Mouse (Mus musculus): Measurements from ENCODE around the gene Sptbn2. TPM values are rescaled to one million over a fixed set of nuclear protein-coding genes. Genes with fewer than 3 reads are reported as not detected.

Sptbn2 gene
- polyA plus RNA-seq, 1 experiment, result 0.23 TPM

GRCm38 (mm10) chr19:4718716-4719115, 7.7 kb downstream of the Sptbn2 start:
- WGBS, result 17% methylated on average over 12 of the region's 12 CpGs
- Histone ChIP-seq H3K4me3 (ENCODE audit: control insufficient read depth, insufficient read depth, low read length) (no peak overlapping the region), H3K4me1 (replicated peaks; ENCODE audit: control insufficient read depth, insufficient read depth, low read length) (0 out of 2 replicates have a peak, but pooled peaks cover 3% of the 10 kb centered on the region), H3K27me3 (ENCODE audit: control insufficient read depth, insufficient read depth, low read length) (no peaks in the 10 kb centered on the region), H3K36me3 (ENCODE audit: control insufficient read depth, insufficient read depth, low read length) (no peaks in the 10 kb centered on the region), H3K27ac (ENCODE audit: control insufficient read depth, insufficient read depth, low read length) (no peak overlapping the region)
- no peak for TF ChIP-seq CTCF (IDR thresholded peaks at IDR 0.05; ENCODE audit: borderline replicate concordance, control insufficient read depth, extremely low read depth, insufficient read depth, low read length, poor library complexity)
- no peak for DNase-seq

DNA sequence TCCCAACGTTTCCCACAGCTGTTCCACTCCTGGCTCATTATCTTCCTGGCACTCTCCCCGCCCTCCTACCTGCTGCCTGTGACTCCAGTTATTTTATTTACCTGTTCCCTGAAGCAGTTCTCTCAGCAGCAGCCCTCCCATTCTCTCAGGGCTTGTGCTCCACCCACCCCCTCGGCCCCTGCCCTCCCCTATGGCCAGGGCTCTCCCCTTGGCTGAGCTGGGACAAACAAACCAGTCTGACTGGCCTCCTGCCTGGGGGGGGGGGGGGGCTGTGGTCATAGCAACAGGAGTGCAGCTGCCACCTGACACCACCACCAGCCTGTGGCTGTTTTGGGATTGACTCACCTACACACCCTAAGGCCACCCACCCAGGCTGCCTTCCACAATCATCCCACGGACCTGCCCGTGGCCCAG, 8.4 kb downstream of the Sptbn2 start:
- Histone ChIP-seq H3K36me3 (ENCODE audit: control insufficient read depth, insufficient read depth, low read length) (no peaks in the 10 kb centered on the region), H3K27ac (ENCODE audit: control insufficient read depth, insufficient read depth, low read length) (no peak overlapping the region), H3K27me3 (ENCODE audit: control insufficient read depth, insufficient read depth, low read length) (no peaks in the 10 kb centered on the region), H3K4me3 (ENCODE audit: control insufficient read depth, insufficient read depth, low read length) (no peak overlapping the region), H3K4me1 (replicated peaks; ENCODE audit: control insufficient read depth, insufficient read depth, low read length) (0 out of 2 replicates have a peak, but pooled peaks cover 3% of the 10 kb centered on the region)
- no peak for DNase-seq
- TF ChIP-seq POLR2A (IDR thresholded peaks at IDR 0.05; ENCODE audit: control insufficient read depth, extremely low read depth, insufficient read depth, low read length, poor library complexity), result no peak
- TF ChIP-seq CTCF (IDR thresholded peaks at IDR 0.05; ENCODE audit: borderline replicate concordance, control insufficient read depth, extremely low read depth, insufficient read depth, low read length, poor library complexity), result no peak
- WGBS, result 71% methylated on average over 5 of the region's 5 CpGs

- Histone ChIP-seq H3K4me3 (ENCODE audit: control insufficient read depth, insufficient read depth, low read length) (no peak overlapping the region), H3K27ac (ENCODE audit: control insufficient read depth, insufficient read depth, low read length) (no peak overlapping the region), H3K27me3 (ENCODE audit: control insufficient read depth, insufficient read depth, low read length) (no peaks in the 10 kb centered on the region), H3K36me3 (ENCODE audit: control insufficient read depth, insufficient read depth, low read length) (no peaks in the 10 kb centered on the region), H3K4me1 (replicated peaks; ENCODE audit: control insufficient read depth, insufficient read depth, low read length) (0 out of 2 replicates have a peak, but pooled peaks cover 3% of the 10 kb centered on the region)
- 94% methylated on average over 15 of the region's 15 CpGs for WGBS
- TF ChIP-seq POLR2A (IDR thresholded peaks at IDR 0.05; ENCODE audit: control insufficient read depth, extremely low read depth, insufficient read depth, low read length, poor library complexity) (no peak), CTCF (IDR thresholded peaks at IDR 0.05; ENCODE audit: borderline replicate concordance, control insufficient read depth, extremely low read depth, insufficient read depth, low read length, poor library complexity) (no peak)
- DNase-seq, result no peak
Observed at GRCm38 (mm10) chr19:4720112-4720511, 9.1 kb downstream of the Sptbn2 start.

DNA sequence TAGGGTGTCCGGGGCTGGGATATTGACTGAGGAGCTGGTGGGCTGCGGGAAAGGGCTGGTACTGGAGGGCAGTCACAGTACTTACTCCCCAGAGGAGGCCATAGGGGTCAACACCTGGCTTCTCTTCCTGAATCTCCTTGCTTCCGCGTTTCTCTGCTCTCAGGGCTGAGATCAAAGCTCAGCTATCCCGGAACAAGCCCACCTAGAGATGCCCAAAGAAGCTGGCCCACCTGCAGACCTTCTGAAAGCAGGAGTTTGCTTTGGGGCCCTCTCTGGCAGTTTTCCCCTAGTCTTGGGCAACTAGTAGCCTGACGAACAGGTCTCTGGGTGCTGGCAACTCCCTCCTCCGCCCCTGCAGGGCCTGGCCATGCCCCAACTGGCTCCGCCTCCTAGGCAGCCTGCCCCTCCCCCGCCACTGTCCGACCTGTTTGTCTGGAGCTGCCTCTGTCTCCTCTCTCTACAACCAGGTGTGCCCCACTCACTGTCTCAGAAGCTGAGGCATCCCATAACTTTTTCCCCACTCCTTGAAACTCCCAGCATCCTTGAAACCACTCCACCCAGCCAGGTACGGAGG, 9.8 kb downstream of the Sptbn2 start:
- H3K36me3 ChIP-seq (ENCODE audit: control insufficient read depth, insufficient read depth, low read length), result no peaks in the 10 kb centered on the region
- H3K27me3 ChIP-seq (ENCODE audit: control insufficient read depth, insufficient read depth, low read length), result no peaks in the 10 kb centered on the region
- TF ChIP-seq CTCF (IDR thresholded peaks at IDR 0.05; ENCODE audit: borderline replicate concordance, control insufficient read depth, extremely low read depth, insufficient read depth, low read length, poor library complexity) (no peak), POLR2A (IDR thresholded peaks at IDR 0.05; ENCODE audit: control insufficient read depth, extremely low read depth, insufficient read depth, low read length, poor library complexity) (no peak)
- DNase-seq, result no peak
- WGBS, result 72% methylated on average over 11 of the region's 11 CpGs
- 0 out of 2 replicates have a peak, but pooled peaks cover 3% of the 10 kb centered on the region for H3K4me1 ChIP-seq (replicated peaks; ENCODE audit: control insufficient read depth, insufficient read depth, low read length)
- no peak overlapping the region for H3K4me3 ChIP-seq (ENCODE audit: control insufficient read depth, insufficient read depth, low read length)
- H3K27ac ChIP-seq (ENCODE audit: control insufficient read depth, insufficient read depth, low read length), result no peak overlapping the region

- no peaks in the 10 kb centered on the region for H3K27me3 ChIP-seq (ENCODE audit: control insufficient read depth, insufficient read depth, low read length)
- no peak overlapping the region for H3K27ac ChIP-seq (ENCODE audit: control insufficient read depth, insufficient read depth, low read length)
- no peak for TF ChIP-seq CTCF (IDR thresholded peaks at IDR 0.05; ENCODE audit: borderline replicate concordance, control insufficient read depth, extremely low read depth, insufficient read depth, low read length, poor library complexity)
- no peak for TF ChIP-seq POLR2A (IDR thresholded peaks at IDR 0.05; ENCODE audit: control insufficient read depth, extremely low read depth, insufficient read depth, low read length, poor library complexity)
- no peak for DNase-seq
- H3K4me1 ChIP-seq (replicated peaks; ENCODE audit: control insufficient read depth, insufficient read depth, low read length), result no peaks in the 10 kb centered on the region
- no peak overlapping the region for H3K4me3 ChIP-seq (ENCODE audit: control insufficient read depth, insufficient read depth, low read length)
- no peaks in the 10 kb centered on the region for H3K36me3 ChIP-seq (ENCODE audit: control insufficient read depth, insufficient read depth, low read length)
- 93% methylated on average over 9 of the region's 9 CpGs for WGBS
Observed at GRCm38 (mm10) chr19:4729186-4729585, 18.2 kb downstream of the Sptbn2 start.

- no peak for TF ChIP-seq CTCF (IDR thresholded peaks at IDR 0.05; ENCODE audit: borderline replicate concordance, control insufficient read depth, extremely low read depth, insufficient read depth, low read length, poor library complexity)
- no peak for TF ChIP-seq POLR2A (IDR thresholded peaks at IDR 0.05; ENCODE audit: control insufficient read depth, extremely low read depth, insufficient read depth, low read length, poor library complexity)
- no peak overlapping the region for H3K27ac ChIP-seq (ENCODE audit: control insufficient read depth, insufficient read depth, low read length)
- WGBS, result 81% methylated on average over 3 of the region's 3 CpGs
- no peaks in the 10 kb centered on the region for H3K36me3 ChIP-seq (ENCODE audit: control insufficient read depth, insufficient read depth, low read length)
- no peak overlapping the region for H3K4me3 ChIP-seq (ENCODE audit: control insufficient read depth, insufficient read depth, low read length)
- no peaks in the 10 kb centered on the region for H3K4me1 ChIP-seq (replicated peaks; ENCODE audit: control insufficient read depth, insufficient read depth, low read length)
- H3K27me3 ChIP-seq (ENCODE audit: control insufficient read depth, insufficient read depth, low read length), result no peaks in the 10 kb centered on the region
- DNase-seq, result no peak
Observed at GRCm38 (mm10) chr19:4733052-4733451, 22.1 kb downstream of the Sptbn2 start.

DNA sequence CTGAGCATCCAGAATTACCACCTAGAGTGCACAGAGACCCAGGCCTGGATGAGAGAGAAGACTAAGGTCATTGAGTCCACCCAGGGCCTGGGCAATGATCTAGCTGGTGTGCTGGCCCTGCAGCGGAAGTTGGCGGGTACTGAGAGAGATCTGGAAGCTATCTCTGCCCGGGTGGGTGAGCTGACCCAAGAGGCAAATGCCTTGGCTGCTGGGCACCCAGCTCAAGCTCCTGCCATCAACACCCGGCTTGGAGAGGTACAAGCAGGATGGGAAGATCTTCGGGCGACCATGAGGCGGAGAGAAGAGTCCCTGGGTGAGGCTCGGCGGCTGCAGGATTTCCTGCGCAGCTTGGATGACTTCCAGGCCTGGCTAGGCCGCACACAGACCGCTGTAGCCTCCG, 26.9 kb downstream of the Sptbn2 start:
- no peak overlapping the region for H3K4me3 ChIP-seq (ENCODE audit: control insufficient read depth, insufficient read depth, low read length)
- H3K36me3 ChIP-seq (ENCODE audit: control insufficient read depth, insufficient read depth, low read length), result no peaks in the 10 kb centered on the region
- H3K27ac ChIP-seq (ENCODE audit: control insufficient read depth, insufficient read depth, low read length), result no peak overlapping the region
- no peaks in the 10 kb centered on the region for H3K4me1 ChIP-seq (replicated peaks; ENCODE audit: control insufficient read depth, insufficient read depth, low read length)
- WGBS, result 75% methylated on average over 13 of the region's 13 CpGs
- TF ChIP-seq CTCF (IDR thresholded peaks at IDR 0.05; ENCODE audit: borderline replicate concordance, control insufficient read depth, extremely low read depth, insufficient read depth, low read length, poor library complexity), result no peak
- no peak for TF ChIP-seq POLR2A (IDR thresholded peaks at IDR 0.05; ENCODE audit: control insufficient read depth, extremely low read depth, insufficient read depth, low read length, poor library complexity)
- DNase-seq, result no peak
- no peaks in the 10 kb centered on the region for H3K27me3 ChIP-seq (ENCODE audit: control insufficient read depth, insufficient read depth, low read length)
